In the genomic region with DNA sequence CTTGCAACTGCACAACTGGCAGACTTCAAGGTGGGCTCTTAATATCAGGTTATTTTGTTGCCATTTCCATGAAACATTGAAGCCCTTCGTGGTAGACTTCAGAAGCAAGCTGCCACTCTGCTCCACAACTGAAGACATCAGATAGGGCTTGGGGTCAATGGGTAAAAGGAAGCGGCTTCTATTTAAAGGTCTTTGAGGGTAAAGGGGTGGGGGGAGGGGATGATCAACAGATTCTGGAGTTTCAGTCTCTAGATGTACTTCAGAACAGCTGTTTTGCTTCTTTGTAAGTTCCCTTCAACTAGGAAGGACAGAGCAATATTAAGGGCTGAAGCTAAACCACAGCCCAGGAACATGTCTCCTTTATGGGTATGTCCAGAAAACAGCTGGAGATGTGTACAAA, we compare ENCODE assay signal across 31 mouse cellular contexts. TPM values are rescaled to one million over a fixed set of nuclear protein-coding genes. Genes with fewer than 3 reads are reported as not detected.
DNase-seq lines count a peak whose midpoint lies in the region; ATAC-seq and TF ChIP-seq lines count a peak whose summit lies in the region.
"Had no signal": no experiment of that assay in that cellular context is flagged by ENCODE, and none has a peak within 500 bp of the region (broad histone marks: within the 10 kb centered on the region; RNA-seq: fewer than 3 reads in every experiment).

No protein-coding gene starts in this region.

- peak overlapping the region; percentile 57; the same call in 1 of the 2 replicates for H3K27ac ChIP-seq in layer of hippocampus, adult 2 months
- no peak overlapping the region for H3K27ac ChIP-seq in heart, embryonic 11.5 days (ENCODE audit: low read depth, low read length)
- H3K27ac ChIP-seq: forebrain, embryonic 13.5 days; hindbrain, embryonic 10.5 days; hindbrain, embryonic 15.5 days; limb, embryonic 12.5 days; liver, embryonic 15.5 days; neural tube, embryonic 15.5 days; stomach, postnatal 0 days had no signal

- H3K4me2 ChIP-seq in heart, embryonic 11.5 days = no peak overlapping the region
- H3K4me2 ChIP-seq: forebrain, embryonic 13.5 days; heart, embryonic 12.5 days; hindbrain, embryonic 15.5 days; limb, embryonic 12.5 days; liver, embryonic 15.5 days; lung, embryonic 14.5 days; neural tube, embryonic 15.5 days had no signal

- no peak overlapping the region for H3K4me3 ChIP-seq in layer of hippocampus, adult 2 months
- no peak overlapping the region for H3K4me3 ChIP-seq in heart, embryonic 11.5 days (ENCODE audit: low read depth, low read length)
- H3K4me3 ChIP-seq: forebrain, embryonic 13.5 days; heart, embryonic 12.5 days; hindbrain, embryonic 10.5 days; hindbrain, embryonic 15.5 days; limb, embryonic 12.5 days; liver, embryonic 15.5 days; neural tube, embryonic 15.5 days had no signal

- H3K9ac ChIP-seq in heart, embryonic 11.5 days (ENCODE audit: low read depth, low read length) = no peak overlapping the region
- H3K9ac ChIP-seq: forebrain, embryonic 13.5 days; heart, embryonic 12.5 days; hindbrain, embryonic 15.5 days; limb, embryonic 12.5 days; liver, embryonic 15.5 days; lung, embryonic 14.5 days; neural tube, embryonic 15.5 days had no signal

- H3K9me3 ChIP-seq in heart, embryonic 11.5 days (replicated peaks; ENCODE audit: control insufficient read depth, low read length) = no peaks in the 10 kb centered on the region
- H3K9me3 ChIP-seq: forebrain, embryonic 13.5 days; heart, embryonic 12.5 days; hindbrain, embryonic 10.5 days; hindbrain, embryonic 15.5 days; limb, embryonic 12.5 days; liver, embryonic 15.5 days; neural tube, embryonic 15.5 days had no signal

- peak; percentile 32 for ATAC-seq in activated CD4-positive, CD25-positive, alpha-beta regulatory T cell, adult 4 months
- no peak for ATAC-seq in heart, embryonic 11.5 days (replicated peaks; ENCODE audit: insufficient number of reproducible peaks, low FRiP score, low TSS enrichment)
- ATAC-seq: forebrain, embryonic 13.5 days had no signal

- H3K4me1 ChIP-seq in heart, embryonic 11.5 days (ENCODE audit: control insufficient read depth, insufficient read depth, low read length) = peaks cover 13% of the 10 kb centered on the region
- H3K4me1 ChIP-seq: forebrain, embryonic 13.5 days; hindbrain, embryonic 10.5 days; hindbrain, embryonic 15.5 days; limb, embryonic 12.5 days; neural tube, embryonic 15.5 days had no signal

- H3K27me3 ChIP-seq in heart, embryonic 11.5 days (ENCODE audit: control insufficient read depth, insufficient read depth, low read length) = no peaks in the 10 kb centered on the region
- H3K27me3 ChIP-seq: forebrain, embryonic 13.5 days; heart, embryonic 12.5 days; hindbrain, embryonic 15.5 days; limb, embryonic 12.5 days; liver, embryonic 15.5 days; neural tube, embryonic 15.5 days had no signal

- DNase-seq in layer of hippocampus, adult 2 months (ENCODE audit: low spot score in 2 of 2) = no peak
- DNase-seq in layer of hippocampus, postnatal 14 days (ENCODE audit: low spot score in 2 of 2) = no peak
- DNase-seq in CD4-positive, CD25-positive, alpha-beta regulatory T cell, adult 2 months (ENCODE audit: low read depth, low spot score) = peak; percentile 49
- peak; percentile 36 for DNase-seq in naive thymus-derived CD4-positive, alpha-beta T cell, adult 2 months (ENCODE audit: low read depth)
- no peak for DNase-seq in right cerebral cortex, postnatal 10 days (ENCODE audit: low spot score in 2 of 2)
- DNase-seq: adrenal gland, postnatal 36 days; cerebellum, adult 2 months; cerebellum, postnatal 14 days; gastrocnemius, postnatal 25 days; heart, adult 18-20 months; kidney, adult 2 months; kidney, postnatal 10 days; layer of hippocampus, adult 9-11 months; lung, embryonic 14.5 days; lung, postnatal 14 days; midbrain, embryonic 14.5 days; spleen, adult 18-20 months; thymus, adult 2 months; thymus, postnatal 4 days had no signal

- no peaks in the 10 kb centered on the region for H3K36me3 ChIP-seq in heart, embryonic 11.5 days (ENCODE audit: control insufficient read depth, insufficient read depth, low read length)
- H3K36me3 ChIP-seq: heart, embryonic 12.5 days; hindbrain, embryonic 10.5 days; hindbrain, embryonic 15.5 days; limb, embryonic 12.5 days; liver, embryonic 15.5 days; neural tube, embryonic 15.5 days had no signal

- no peak for TF ChIP-seq CTCF in layer of hippocampus, adult 2 months (conservative IDR thresholded peaks at IDR 0.05)

- 44% methylated on average over 2 of the region's 2 CpGs for WGBS in heart, embryonic 11.5 days (ENCODE audit: insufficient replicate concordance)

RNA-seq across cellular contexts. Expression of a gene that starts 31.2 kb away (rescaled TPM):
- total RNA-seq in layer of hippocampus, adult 2 months (2021) = 1 to 10 TPM in 1 of 2 experiments, under 1 TPM in 1; 0.82 to 1.0 TPM
- total RNA-seq in layer of hippocampus, postnatal 14 days (2021) = 1 to 10 TPM in 1 of 2 experiments, under 1 TPM in 1; 0.37 to 1.9 TPM
- polyA plus RNA-seq in activated CD4-positive, CD25-positive, alpha-beta regulatory T cell, adult 4 months (2017; shearing (Covaris generic)) = not detected
- polyA plus RNA-seq in heart, embryonic 11.5 days (2014; fragmentation: Nextera tagmentation; extraction: Ambion mirVana) = 0.26 TPM in 1 of 2 replicates, not detected in the other
- total RNA-seq: monocyte, adult 5-6 weeks had no signal
- polyA plus RNA-seq: hindbrain, embryonic 10.5 days; intestine, embryonic 14.5 days; kidney, adult 2 months; limb, embryonic 12.5 days had no signal

RNA-seq across cellular contexts. Expression of a gene that starts 31.8 kb away (rescaled TPM):
- total RNA-seq in layer of hippocampus, adult 2 months (2021) = 100 to 1,000 TPM; 211 to 241 TPM
- 100 to 1,000 TPM; 205 to 208 TPM for total RNA-seq in layer of hippocampus, postnatal 14 days (2021)
- polyA plus RNA-seq in activated CD4-positive, CD25-positive, alpha-beta regulatory T cell, adult 4 months (2017; shearing (Covaris generic)) = 10 to 100 TPM; 11.7 to 15.3 TPM
- 15.7 and 16.9 TPM in 2 replicates for polyA plus RNA-seq in heart, embryonic 11.5 days (2014; fragmentation: Nextera tagmentation; extraction: Ambion mirVana)

Comparison
In these comparisons a context has a peak if more than half of its experiments do, and no peak if none do; other contexts are left out.
1. DNase-seq: peak in CD4-positive, CD25-positive, alpha-beta regulatory T cell, adult 2 months (single experiment) and naive thymus-derived CD4-positive, alpha-beta T cell, adult 2 months (single experiment); none in layer of hippocampus, adult 2 months (0 of 2), layer of hippocampus, postnatal 14 days (0 of 2) and right cerebral cortex, postnatal 10 days (0 of 2).